Mouse (Mus musculus): Measurements from ENCODE around the gene Akt2. TPM values are rescaled to one million over a fixed set of nuclear protein-coding genes. Genes with fewer than 3 reads are reported as not detected.

Gene Akt2
- 100 to 1,000 TPM; 135 to 142 TPM for total RNA-seq (2021)
- long read RNA-seq, experiment 1, full-length matches to known transcripts = 38 of 96 reads
- long read RNA-seq, experiment 1, partial matches to known transcripts = 55 of 96 reads
- long read RNA-seq, experiment 1, other reads (novel, unspliced or antisense) = 3 of 96 reads
- long read RNA-seq, experiment 2, full-length matches to known transcripts = 29 of 96 reads
- long read RNA-seq, experiment 2, partial matches to known transcripts = 64 of 96 reads
- long read RNA-seq, experiment 2, other reads (novel, unspliced or antisense) = 3 of 96 reads

GRCm38 (mm10) chr7:27591266-27592216 lies at the start of gene Akt2:
Gene Akt2 (plus strand): TSS chr7:27591552.
- intact Hi-C loops (cut with DNase I) = no loop called here
- peak; percentile 79 to 87 for DNase-seq

- DNase-seq = no peak
- intact Hi-C loops (cut with DNase I) = no loop called here
Observed at GRCm38 (mm10) chr7:27541922-27542321, 49.4 kb upstream of the Akt2 start.

- intact Hi-C loops (cut with DNase I) = no loop called here
- peak; percentile 54 to 65 for DNase-seq
Observed at GRCm38 (mm10) chr7:27542392-27543033, 48.8 kb upstream of the Akt2 start.

- no peak for DNase-seq
- intact Hi-C loops (cut with DNase I) = no loop called here
Observed at GRCm38 (mm10) chr7:27543065-27543464, 48.3 kb upstream of the Akt2 start.

GRCm38 (mm10) chr7:27543851-27544250 lies 47.5 kb upstream of the Akt2 start:
- intact Hi-C loops (cut with DNase I) = no loop called here
- DNase-seq = no peak

DNA sequence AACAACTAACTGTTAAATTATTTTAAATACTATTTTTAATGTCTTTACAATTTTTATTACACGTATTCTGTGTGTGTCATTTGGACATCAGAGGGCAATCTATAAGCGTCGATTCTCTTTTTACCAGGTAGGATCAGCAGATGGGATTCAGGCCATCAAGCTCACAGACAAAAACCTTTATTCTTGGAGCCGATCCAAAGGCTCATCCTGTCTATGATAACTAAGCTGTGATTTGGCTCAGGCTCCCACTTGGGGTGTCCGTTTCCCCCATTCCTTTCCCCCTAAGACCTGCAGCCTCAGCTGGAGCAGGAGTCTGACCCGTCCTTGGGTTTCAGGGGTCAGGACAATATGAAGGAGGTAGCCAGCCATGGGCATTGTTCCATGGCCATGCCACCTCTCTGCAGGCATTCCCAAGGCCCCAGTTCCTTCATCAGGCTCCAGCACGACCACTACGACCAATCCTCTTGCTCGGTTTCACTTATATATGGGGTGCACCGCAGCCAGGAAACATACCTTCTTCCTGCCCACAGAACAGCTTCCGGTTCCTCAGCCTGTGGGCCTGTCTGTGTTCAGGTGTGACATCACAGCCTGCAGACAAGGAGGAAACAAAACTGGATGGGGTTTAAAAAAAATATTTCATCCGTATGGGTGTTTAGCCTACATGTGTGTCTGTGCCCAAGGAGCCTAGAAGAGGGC lies 46.5 kb upstream of the Akt2 start:
- no peak for DNase-seq
- intact Hi-C loops (cut with DNase I) = no loop called here

- intact Hi-C loops (cut with DNase I) = no loop called here
- no peak for DNase-seq
Observed at GRCm38 (mm10) chr7:27549597-27549996, 41.8 kb upstream of the Akt2 start.

DNA sequence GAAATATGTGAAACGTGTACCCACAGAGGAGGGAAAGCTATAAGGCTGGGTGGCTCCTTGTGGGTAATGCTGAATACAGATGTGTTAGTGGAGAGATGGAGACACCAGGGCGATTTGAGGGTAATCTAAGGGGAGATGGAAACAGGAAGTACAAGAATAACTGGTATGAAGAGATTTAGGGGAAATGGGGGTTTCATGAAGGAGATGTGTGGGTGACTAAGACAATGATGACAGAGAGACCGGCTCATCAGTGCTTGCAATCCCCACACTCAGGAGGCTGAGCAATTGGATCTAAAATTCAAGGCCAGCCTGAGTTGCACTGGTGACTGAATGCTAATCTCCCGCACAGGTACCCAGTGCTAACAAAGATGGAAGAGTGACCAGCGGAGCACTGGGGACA lies 39.3 kb upstream of the Akt2 start:
- no peak for DNase-seq
- intact Hi-C loops (cut with DNase I) = no loop called here

DNA sequence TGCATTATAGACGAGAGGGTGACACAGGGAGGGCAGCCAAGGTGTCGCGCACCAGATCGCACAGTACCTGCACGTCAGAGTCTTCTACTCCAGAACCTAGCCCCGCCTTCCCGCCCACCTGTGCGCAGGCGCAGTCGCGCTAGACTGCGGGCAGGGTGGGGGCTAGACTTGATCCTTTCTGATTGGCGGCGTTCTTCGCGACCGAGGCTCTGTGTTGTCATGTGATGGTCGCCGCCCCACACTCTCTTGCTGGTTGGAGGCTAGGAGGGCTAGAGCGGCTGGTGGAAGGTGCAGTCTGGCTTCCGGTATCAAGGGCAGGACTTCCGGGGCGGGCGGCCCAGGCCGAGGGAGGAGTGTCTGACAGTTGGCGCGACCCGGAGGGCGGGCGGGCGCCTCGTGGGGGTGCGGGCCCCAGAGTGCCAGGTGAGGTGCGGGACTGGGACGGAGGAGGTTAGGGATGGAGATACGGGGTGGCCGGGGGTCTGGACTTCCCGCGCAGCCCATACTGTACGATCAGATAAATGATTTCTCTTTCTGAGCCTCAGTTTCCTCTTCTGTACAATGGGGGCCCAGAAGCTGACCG lies 38.3 kb upstream of the Akt2 start, which contains the start of the genes Pld3 and 2310022A10Rik:
Gene Pld3 (minus strand): TSS at position 288 of the 583 bp plus-strand sequence.
Gene 2310022A10Rik (plus strand): TSS at position 303 of the 583 bp plus-strand sequence.
- intact Hi-C loops (cut with DNase I) = no loop called here
- DNase-seq = peak; percentile 86 to 92

DNA sequence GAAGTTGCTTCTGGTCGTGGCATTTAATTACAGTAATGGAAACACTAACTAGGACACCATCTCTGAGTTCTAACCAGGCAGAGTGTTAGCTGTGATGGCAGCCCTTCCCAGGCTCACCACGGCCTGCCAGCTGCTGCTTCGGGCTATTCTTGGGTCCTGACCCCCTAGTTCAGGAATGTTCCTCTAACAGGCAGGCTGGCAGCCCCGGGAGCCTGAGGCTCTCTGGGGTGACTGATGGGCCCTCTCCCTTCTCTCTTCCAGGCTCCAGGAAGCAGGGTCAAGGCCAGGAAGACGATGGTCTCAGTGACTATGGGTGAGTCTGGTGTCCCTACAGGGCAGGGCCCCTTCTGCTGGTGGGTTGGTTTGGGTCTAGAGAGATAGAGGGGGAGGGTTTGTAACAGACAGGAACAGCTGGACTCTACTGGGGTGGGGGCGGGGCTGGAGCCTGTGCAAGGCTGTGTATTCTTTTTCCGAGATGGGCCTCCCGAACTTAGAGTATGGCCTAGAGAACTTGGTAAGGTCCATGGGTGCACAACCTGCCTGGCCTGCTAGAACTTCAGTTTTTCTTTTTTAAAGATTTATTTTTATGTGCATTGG lies 31.0 kb upstream of the Akt2 start:
- intact Hi-C loops (cut with DNase I) = no loop called here

DNA sequence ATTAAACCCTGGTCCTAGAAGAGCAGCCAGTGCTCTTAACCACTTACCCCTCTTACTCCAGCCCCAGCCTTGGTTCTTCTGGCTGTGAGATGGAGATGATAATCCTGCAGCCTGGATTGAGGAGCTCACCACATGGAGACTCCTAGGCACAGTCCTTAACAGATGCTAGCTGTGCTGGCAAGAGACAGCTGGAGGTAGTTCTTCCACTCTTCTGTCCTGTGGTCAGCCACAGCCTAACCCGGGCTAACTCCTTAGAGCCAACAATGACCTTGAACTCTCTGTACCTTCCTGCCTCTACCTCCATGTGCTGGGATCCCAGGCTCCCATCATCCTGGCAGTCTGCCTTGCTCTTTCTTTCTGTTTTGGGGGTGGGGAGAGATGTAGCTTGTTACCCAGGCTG lies 30.4 kb upstream of the Akt2 start:
- DNase-seq = no peak
- intact Hi-C loops (cut with DNase I) = no loop called here

More for the DNA sequence above, 31.0 kb upstream of the Akt2 start:
- peak; percentile 60 to 62 for DNase-seq

DNA sequence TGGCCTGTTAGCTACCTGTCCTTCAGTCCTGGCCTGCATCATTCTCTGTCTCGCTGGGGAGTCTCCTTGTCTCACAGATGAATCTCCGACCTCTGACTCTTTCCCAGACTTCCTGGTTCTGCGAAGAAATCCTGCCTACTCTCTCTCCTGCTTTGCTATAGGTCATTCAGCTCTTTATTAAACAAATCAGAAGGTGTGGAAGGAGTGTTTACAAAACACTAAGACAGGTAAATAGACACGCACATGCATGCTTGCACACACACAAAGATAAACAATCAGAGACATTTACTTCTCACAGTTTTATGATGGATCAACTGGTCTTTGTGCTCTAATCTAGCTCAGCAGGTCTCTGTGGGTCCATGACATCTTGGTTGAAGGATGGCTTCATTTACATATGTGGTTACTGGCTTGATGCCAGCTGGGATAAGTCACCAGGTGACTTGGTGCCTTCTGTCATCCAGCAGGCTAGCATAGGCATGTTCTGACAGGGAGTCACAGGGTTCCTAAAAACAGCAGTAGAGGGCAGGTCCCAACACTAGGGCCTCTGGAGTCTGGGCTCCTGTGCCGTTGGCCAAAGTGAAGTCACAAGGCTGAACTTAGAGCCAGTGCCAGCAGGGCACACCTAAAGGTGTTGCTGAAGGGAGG lies 21.6 kb upstream of the Akt2 start:
- intact Hi-C loops (cut with DNase I) = no loop called here
- no peak for DNase-seq

DNA sequence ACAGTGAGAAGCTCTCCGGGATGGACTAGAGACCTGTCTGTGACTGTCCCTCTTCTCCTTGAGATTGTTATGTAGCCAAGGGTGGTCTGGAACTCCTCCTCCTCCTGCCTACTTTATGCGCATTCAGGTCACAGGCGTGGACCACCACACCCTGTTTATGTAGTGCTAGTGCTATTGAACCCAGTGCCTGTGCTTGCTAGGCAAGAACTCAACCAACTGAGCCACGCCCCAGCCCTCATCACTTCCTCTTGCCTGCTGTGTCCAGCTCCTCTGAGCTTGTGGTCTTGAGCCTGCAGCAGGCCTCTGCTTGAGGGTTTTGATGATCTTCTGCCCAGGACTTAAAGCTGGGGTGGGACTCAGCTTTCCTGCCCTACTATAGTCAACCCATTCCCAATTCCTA lies 19.2 kb upstream of the Akt2 start:
- DNase-seq = no peak
- intact Hi-C loops (cut with DNase I) = no loop called here

DNA sequence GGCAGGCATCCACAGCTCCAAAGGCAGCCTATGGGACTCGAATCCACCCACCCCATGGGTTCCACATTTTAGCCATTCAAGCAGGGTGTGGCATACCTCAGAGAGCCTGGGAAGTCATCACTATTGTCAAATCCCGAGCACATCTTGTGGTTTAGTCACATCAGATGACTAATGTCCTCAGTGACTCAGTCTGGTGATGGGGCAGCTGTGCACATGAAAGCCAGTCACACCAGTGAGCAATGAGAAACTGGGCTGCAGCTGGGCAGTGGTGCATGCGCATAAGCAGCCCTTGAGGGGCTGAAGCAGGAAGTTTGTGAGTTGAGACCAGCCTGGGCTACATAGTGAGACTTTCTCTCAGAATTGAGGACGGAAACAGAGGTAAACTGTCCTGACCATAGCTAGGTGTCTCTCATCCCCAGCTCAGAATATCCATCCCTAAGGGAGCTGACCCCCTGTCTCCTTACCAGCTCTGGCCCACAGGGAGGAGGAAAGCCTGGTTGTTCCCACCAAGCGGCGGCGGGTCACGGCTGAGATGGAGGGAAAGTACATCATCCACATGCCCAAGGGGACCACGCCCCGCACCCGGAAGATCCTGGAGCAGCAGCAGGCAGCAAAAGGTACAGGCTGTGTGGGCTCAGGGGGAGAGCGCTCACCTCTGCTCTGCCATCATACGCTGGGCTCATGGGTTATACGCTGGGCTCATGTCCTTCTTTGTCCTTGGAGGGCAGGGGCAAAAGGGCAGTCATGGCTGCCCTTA lies 17.1 kb upstream of the Akt2 start:
- DNase-seq = no peak
- intact Hi-C loops (cut with DNase I) = no loop called here

GRCm38 (mm10) chr7:27576914-27577313 lies 14.4 kb upstream of the Akt2 start:
- intact Hi-C loops (cut with DNase I) = loop anchor here (5.0 kb wide), 1 partner anchor 65 kb away; no protein-coding TSS in a partner anchor

GRCm38 (mm10) chr7:27577589-27577988 lies 13.8 kb upstream of the Akt2 start:
- intact Hi-C loops (cut with DNase I) = loop anchor here (5.0 kb wide), 1 partner anchor 65 kb away; no protein-coding TSS in a partner anchor
- no peak for DNase-seq

More at GRCm38 (mm10) chr7:27576914-27577313, 14.4 kb upstream of the Akt2 start:
- DNase-seq = peak; percentile 39 to 47

- intact Hi-C loops (cut with DNase I) = loop anchor here (5.0 kb wide), 1 partner anchor 64 kb away; no protein-coding TSS in a partner anchor
- no peak for DNase-seq
Observed at GRCm38 (mm10) chr7:27578465-27578864, 12.9 kb upstream of the Akt2 start.

Data from gastrocnemius, postnatal 36 days (tissue).